Mouse (Mus musculus) kidney, adult 2 months (tissue): Measurements from ENCODE around the gene Ankrd45. TPM values are rescaled to one million over a fixed set of nuclear protein-coding genes. Genes with fewer than 3 reads are reported as not detected.

ENCODE experiments used
- DNase-seq: peaks from one replicate; pipeline ENCODE4 v3.0.0; 2021
- H3K27ac ChIP-seq: fragments of 200-500 bp; 2 replicates; pipeline ENCODE4 v1.5.1; 2012; ENCODE audit warnings: low read depth, low read length, control low read depth, inconsistent platforms; ENCODE audit not compliant: insufficient read depth
- H3K27me3 ChIP-seq: fragments of 200-500 bp; replicated peaks from 2 replicates; pipeline ENCODE4 v1.6.1; 2012; ENCODE audit warnings: mild to moderate bottlenecking, moderate library complexity, low read length, inconsistent platforms; ENCODE audit not compliant: control insufficient read depth, insufficient read depth
- H3K36me3 ChIP-seq: fragments of 200-500 bp; 2 replicates; pipeline ENCODE4 v1.6.1; 2012; ENCODE audit warnings: mild to moderate bottlenecking, moderate library complexity, low read length, inconsistent platforms; ENCODE audit not compliant: control insufficient read depth, insufficient read depth
- H3K4me1 ChIP-seq: fragments of 200-500 bp; 2 replicates; pipeline ENCODE4 v1.6.1; 2011; ENCODE audit warnings: low read length; ENCODE audit not compliant: control insufficient read depth, insufficient read depth
- H3K4me3 ChIP-seq: fragments of 200-500 bp; 2 replicates; pipeline ENCODE4 v1.5.1; 2011; ENCODE audit warnings: mild to moderate bottlenecking, low read depth, low read length, control low read depth; ENCODE audit not compliant: insufficient read depth
- CTCF ChIP-seq: fragments of 200-500 bp; conservative IDR thresholded peaks from 2 replicates; pipeline ENCODE4 v1.5.1; 2011; ENCODE audit warnings: low read depth, mild to moderate bottlenecking, control low read depth, low read length, moderate library complexity, mixed read lengths; ENCODE audit not compliant: insufficient read depth, insufficient read length
- POLR2A ChIP-seq: fragments of 200-500 bp; IDR thresholded peaks from one replicate; pipeline ENCODE4 v1.6.1; 2011; ENCODE audit warnings: low read depth, low read length, control low read depth
- WGBS: fragments of 180-500 bp; shearing (Covaris S2); methylation state at CpG from one replicate; pipeline ENCODE4 v1.1.7; 2018; 5-methylcytosine and 5-hydroxymethylcytosine counted together
- polyA plus RNA-seq: library from polyadenylated mRNA; depleted of rRNA; stranded (reverse); fragments of >200 nt; gene quantifications from 2 replicates; pipeline ENCODE4 v1.2.3, GENCODE M21; 2012; rRNA removed

Ankrd45 gene
- 1.2 and 1.5 TPM in 2 replicates for polyA plus RNA-seq

DNA sequence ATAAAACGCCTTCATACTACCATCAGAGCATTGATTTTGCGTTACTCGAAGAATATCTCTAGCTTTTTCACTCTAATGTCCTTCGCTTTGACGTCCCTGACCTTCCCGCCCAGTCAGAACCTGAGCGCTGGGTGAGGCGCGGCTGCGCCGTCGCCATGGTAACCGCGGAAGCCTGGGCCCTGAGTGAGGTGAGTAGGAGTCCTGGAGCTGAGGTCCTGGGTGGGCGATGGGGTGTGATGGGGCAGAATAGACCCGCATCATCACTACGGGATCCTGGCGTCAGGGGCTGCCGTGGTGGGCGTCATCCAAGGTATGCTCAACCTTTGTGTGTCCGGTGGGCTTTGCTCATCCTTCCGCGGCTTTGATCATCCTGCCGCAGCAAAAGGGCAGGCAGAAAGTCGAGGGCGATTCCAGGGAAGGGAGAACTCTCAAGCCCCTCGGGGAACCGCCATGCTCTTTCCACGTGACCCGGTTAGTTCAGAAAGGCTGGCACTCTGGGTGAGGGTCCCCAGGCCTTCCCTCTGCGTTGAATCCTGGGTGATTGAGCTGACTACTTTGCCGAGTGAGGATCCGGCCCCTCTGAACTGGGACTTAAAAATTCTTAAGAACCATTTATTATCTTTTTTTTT is at the start of gene Ankrd45:
TSS of gene Ankrd45 (plus strand) at position 161 of the 629 bp plus-strand sequence.
- peak; percentile 75 for DNase-seq
- Histone ChIP-seq H3K27ac (no peak within 1 kb of the TSS), H3K4me1 (no peaks in the 10 kb centered on the region), H3K36me3 (no peaks in the 10 kb centered on the region), H3K4me3 (peak within 1 kb of the TSS; percentile 65), H3K27me3 (no peaks in the 10 kb centered on the region)
- TF ChIP-seq CTCF: no peak
- no peak for TF ChIP-seq POLR2A
- 5% methylated on average over 33 of the region's 33 CpGs for WGBS

DNA sequence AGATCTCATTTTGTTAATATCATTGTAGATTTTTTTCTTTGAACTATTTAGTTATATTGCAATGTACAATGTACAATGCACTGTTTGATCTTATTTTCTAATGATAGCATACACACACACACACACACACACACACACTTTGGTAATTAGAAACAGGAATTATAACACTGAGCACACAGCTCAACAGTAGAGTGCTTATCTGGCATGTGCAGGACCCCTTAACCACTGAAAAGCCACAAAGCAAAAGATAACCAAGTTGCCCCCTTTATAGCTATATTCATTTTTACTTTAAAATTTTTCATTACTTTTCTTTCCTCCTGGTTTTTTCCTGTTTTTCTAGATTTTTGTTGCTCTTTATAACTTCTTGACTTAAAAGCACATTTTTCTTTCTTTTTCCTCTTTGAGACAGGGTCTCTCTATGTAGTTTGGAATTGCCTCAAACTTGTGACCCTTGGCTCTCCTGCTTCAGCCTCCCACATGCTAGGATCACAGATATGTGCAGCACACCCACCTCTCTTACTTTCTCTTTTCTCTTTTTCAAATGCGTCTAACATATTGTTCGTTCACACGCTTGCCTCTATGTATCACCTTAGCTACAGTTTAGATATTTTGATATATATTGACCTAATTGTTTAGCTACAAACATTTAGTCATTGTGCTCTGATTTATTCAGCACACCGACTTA is 42.6 kb upstream of the Ankrd45 start:
- H3K4me1 ChIP-seq: no peaks in the 10 kb centered on the region
- TF ChIP-seq CTCF: no peak
- 90% methylated on average over 4 of the region's 4 CpGs for WGBS
- no peak overlapping the region for H3K4me3 ChIP-seq
- H3K27ac ChIP-seq: no peak overlapping the region
- H3K36me3 ChIP-seq: peaks cover 2% of the 10 kb centered on the region
- H3K27me3 ChIP-seq: no peaks in the 10 kb centered on the region
- no peak for DNase-seq

DNA sequence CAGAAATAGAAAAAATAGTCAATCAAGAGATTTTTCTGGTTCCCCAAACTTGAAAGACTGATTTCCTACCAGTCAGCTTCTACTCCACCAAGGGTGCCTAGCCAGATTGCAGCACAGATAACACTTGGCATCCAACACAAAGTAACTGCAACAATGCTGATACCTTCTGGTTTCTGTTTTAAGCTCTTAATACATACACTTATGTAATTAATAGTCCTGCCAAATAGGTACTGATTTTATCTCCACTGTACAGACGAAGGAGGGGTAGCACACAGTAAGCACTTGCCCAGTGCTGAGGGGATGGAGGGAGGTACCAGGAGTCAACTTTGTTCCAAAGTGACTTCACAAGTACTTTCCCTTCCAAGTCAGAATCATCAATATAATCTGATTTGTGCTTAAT is 38.6 kb upstream of the Ankrd45 start:
- Histone ChIP-seq H3K4me1 (no peaks in the 10 kb centered on the region), H3K4me3 (no peak overlapping the region), H3K27ac (no peak overlapping the region), H3K36me3 (peaks cover 2% of the 10 kb centered on the region; the same call in 1 of the 2 replicates), H3K27me3 (no peaks in the 10 kb centered on the region)
- DNase-seq: no peak
- no peak for TF ChIP-seq POLR2A
- 76% methylated on average over 1 of the region's 1 CpGs for WGBS

DNA sequence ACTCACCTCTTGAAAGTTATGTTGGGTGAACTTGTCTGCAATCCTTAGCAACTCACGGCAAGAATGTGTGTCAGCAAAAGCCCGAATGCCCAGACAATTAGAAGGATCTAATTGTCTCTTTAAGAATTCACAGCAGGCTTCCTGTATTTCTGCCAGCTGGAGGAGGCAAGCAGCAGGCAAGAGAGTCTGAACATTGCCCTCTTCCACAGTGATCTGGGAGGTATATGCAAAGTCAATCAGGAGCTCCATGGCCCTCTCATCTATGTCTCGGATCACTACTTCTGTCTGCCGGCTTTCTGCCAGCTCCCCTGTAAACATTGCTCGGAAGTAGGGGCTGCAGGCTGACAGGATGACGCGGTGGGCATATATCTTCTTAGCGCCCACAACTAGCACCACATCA is 33.3 kb upstream of the Ankrd45 start:
- no peaks in the 10 kb centered on the region for H3K4me1 ChIP-seq
- peaks cover 2% of the 10 kb centered on the region; the same call in 1 of the 2 replicates for H3K36me3 ChIP-seq
- H3K27me3 ChIP-seq: no peaks in the 10 kb centered on the region
- no peak overlapping the region for H3K27ac ChIP-seq
- H3K4me3 ChIP-seq: no peak overlapping the region
- DNase-seq: peak; percentile 68
- no peak for TF ChIP-seq CTCF
- TF ChIP-seq POLR2A: no peak
- 68% methylated on average over 8 of the region's 8 CpGs for WGBS

DNA sequence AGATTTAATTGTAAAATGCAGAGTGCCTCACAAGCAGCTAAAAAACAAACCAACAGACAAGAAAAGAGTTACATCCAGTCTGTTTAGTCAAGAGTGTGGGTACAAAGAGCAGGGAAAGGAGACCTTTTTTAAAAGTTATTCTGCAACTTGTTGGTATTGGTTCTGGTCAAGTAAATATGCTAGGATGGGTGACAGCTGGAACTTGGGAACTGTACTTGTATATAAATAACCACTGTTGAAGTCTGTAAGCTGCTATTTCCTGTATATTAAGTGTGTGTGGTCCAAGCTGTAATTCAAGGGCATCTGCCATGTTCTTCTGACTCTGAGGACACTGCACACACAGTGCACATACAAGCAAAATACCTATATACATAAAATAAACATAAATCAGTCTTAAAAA is 27.9 kb upstream of the Ankrd45 start:
- Histone ChIP-seq H3K36me3 (no peaks in the 10 kb centered on the region), H3K27ac (peak overlapping the region; percentile 31; the same call in 1 of the 2 replicates), H3K4me1 (peaks cover 8% of the 10 kb centered on the region), H3K4me3 (no peak overlapping the region), H3K27me3 (no peaks in the 10 kb centered on the region)
- DNase-seq: peak; percentile 51
- no peak for TF ChIP-seq POLR2A
- TF ChIP-seq CTCF: no peak

DNA sequence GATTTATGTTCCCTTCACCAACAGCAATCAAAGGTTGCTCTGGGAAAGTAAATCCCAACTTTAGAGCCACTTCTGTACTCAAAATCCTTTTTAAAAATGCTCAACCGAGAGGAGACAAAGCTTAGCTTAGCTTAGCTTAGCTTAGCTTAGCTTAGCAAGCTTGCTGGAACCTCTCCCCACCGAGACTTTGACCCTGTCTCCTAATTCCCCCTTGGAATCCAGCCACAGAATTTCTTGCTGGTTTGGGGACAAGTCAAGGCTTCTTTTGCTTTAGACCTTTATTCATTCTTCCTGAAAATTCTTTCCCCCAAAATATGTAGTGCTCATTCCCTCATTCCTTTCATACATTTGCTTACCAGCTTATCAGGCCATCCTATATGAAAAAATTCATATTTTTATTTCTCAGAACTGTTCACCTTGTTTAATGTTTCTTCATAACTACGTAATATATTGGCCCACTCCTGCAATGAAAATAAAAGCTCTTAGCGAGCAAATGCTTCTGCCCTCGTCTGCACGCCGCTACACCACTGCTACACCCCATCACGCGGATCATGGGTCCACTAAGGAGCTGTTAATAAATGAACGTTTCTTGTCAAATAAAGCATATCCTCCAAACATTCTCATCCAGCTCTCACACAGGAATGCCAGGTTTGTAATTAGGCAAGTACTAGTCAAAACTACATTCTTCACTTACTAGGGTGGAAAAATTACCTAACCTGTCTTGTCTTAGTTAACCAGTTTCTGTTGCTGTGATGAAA is 19.7 kb upstream of the Ankrd45 start:
- WGBS: 60% methylated on average over 10 of the region's 10 CpGs
- peak; percentile 82 for DNase-seq
- no peaks in the 10 kb centered on the region for H3K36me3 ChIP-seq
- H3K4me3 ChIP-seq: no peak overlapping the region
- H3K4me1 ChIP-seq: peaks cover 10% of the 10 kb centered on the region; the same call in 1 of the 2 replicates
- no peaks in the 10 kb centered on the region for H3K27me3 ChIP-seq
- TF ChIP-seq CTCF: no peak
- TF ChIP-seq POLR2A: no peak
- peak overlapping the region; percentile 95 for H3K27ac ChIP-seq

DNA sequence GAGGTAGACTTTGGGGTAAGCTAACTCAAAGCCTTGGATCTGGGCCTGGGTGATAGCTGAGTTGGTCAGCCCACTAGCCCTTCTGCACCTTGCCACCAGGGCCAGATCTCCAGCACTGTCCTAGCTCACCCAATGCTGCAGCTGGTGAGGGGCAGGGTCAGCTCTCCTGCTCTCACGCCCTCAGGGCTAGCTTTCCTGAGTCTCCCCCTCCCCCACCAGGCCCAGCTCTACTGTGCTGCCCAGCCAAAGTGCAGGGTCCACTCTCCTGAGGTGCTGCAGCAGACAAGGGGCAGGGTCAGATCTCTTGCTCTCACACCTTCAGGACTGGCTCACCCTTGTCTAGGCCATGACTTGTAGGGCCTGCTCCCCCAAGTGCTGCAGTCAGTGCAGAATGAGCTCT is 16.0 kb upstream of the Ankrd45 start:
- peak; percentile 89 for DNase-seq
- Histone ChIP-seq H3K4me3 (no peak overlapping the region), H3K27ac (peak overlapping the region; percentile 67; the same call in 1 of the 2 replicates), H3K4me1 (peaks cover 13% of the 10 kb centered on the region; the same call in 1 of the 2 replicates), H3K36me3 (no peaks in the 10 kb centered on the region), H3K27me3 (no peaks in the 10 kb centered on the region)
- TF ChIP-seq POLR2A (no peak), CTCF (no peak)
- 76% methylated on average over 1 of the region's 1 CpGs for WGBS
